Mouse (Mus musculus) CD4-positive naive resting alpha-beta T cell, adult 76 days (primary cell): ENCODE measurements around the gene 1700008P02Rik. TPM values are rescaled to one million over a fixed set of nuclear protein-coding genes. Genes with fewer than 3 reads are reported as not detected.

ENCODE experiments used
- total RNA-seq: library from RNA; stranded (reverse); gene quantifications from one replicate; pipeline ENCODE4 v1.2.4, GENCODE M21; 2023

1700008P02Rik gene
- total RNA-seq: not detected

GRCm38 (mm10) chr3:6620343-6620742 lies at the start of gene 1700008P02Rik:
Gene 1700008P02Rik (minus strand): TSS chr3:6620443.

